Mouse (Mus musculus): ENCODE data around the gene Gm16440. TPM values are rescaled to one million over a fixed set of nuclear protein-coding genes. Genes with fewer than 3 reads are reported as not detected.
"Not testable (repeated sequence)": the region's sequence is repeated elsewhere in the genome, so short reads cannot be mapped to it uniquely, and the experiment has no call there.

Gm16440 gene
- not detected in 2 replicates for polyA plus RNA-seq (2012; rRNA removed)

GRCm38 (mm10) chr14:6390219-6390618 lies at the start of gene Gm16440:
Gm16440 (minus strand) TSS chr14:6390319.
- H3K27ac ChIP-seq (ENCODE audit: insufficient read depth, low read length); DNase-seq; H3K4me1 ChIP-seq (ENCODE audit: control insufficient read depth, insufficient read depth, low read length); H3K4me3 ChIP-seq (replicated peaks; ENCODE audit: insufficient read depth, low read depth, low read length); H3K27me3 ChIP-seq (ENCODE audit: control insufficient read depth, insufficient read depth, low read length): not testable (repeated sequence)
- 94% methylated on average over 2 of the region's 4 CpGs for WGBS

DNA sequence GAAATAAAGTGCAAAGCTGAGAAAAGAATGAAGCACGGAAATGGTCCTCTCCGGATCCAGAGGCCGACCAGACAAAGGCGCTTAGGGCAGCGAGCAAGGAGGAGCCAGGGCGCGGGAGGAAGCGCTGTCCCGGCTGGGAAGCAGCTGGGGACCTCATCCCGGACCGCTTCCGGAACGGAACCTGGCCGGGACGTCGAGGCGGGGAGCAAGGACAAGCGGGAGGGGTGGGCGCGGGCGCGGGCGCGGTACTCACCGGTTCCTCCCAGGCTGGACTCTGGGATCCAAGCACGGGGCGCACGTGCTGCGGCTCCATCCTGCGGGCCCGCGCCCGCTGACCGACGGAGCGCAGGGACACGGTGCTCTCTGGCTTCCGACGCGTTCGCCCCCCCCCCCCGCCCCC lies 36.6 kb upstream of the Gm16440 start:
- WGBS, result 17% methylated on average over 23 of the region's 42 CpGs
- not testable (repeated sequence) for H3K27me3 ChIP-seq (ENCODE audit: control insufficient read depth, insufficient read depth, low read length); H3K4me3 ChIP-seq (replicated peaks; ENCODE audit: insufficient read depth, low read depth, low read length); H3K4me1 ChIP-seq (ENCODE audit: control insufficient read depth, insufficient read depth, low read length); H3K27ac ChIP-seq (ENCODE audit: insufficient read depth, low read length)
- peak; percentile 0 to 10 for DNase-seq

- 29% methylated on average over 22 of the region's 22 CpGs for WGBS
- not testable (repeated sequence) for H3K4me3 ChIP-seq (replicated peaks; ENCODE audit: insufficient read depth, low read depth, low read length); H3K27ac ChIP-seq (ENCODE audit: insufficient read depth, low read length); H3K4me1 ChIP-seq (ENCODE audit: control insufficient read depth, insufficient read depth, low read length); H3K27me3 ChIP-seq (ENCODE audit: control insufficient read depth, insufficient read depth, low read length)
- peak in 1 of 2 experiments; percentile 7 for DNase-seq
These were observed 36.2 kb upstream of the Gm16440 start for GRCm38 (mm10) chr14:6426353-6426752.

- H3K4me3 ChIP-seq (replicated peaks; ENCODE audit: insufficient read depth, low read depth, low read length); DNase-seq; H3K27me3 ChIP-seq (ENCODE audit: control insufficient read depth, insufficient read depth, low read length); H3K4me1 ChIP-seq (ENCODE audit: control insufficient read depth, insufficient read depth, low read length); H3K27ac ChIP-seq (ENCODE audit: insufficient read depth, low read length): not testable (repeated sequence)
- WGBS, result no CpG with 5 or more reads among the region's 2 CpGs
These were observed 22.3 kb upstream of the Gm16440 start, which contains the start of gene Gm3591 for GRCm38 (mm10) chr14:6412382-6412781. Gm3591 (minus strand) TSS chr14:6412482.

DNA sequence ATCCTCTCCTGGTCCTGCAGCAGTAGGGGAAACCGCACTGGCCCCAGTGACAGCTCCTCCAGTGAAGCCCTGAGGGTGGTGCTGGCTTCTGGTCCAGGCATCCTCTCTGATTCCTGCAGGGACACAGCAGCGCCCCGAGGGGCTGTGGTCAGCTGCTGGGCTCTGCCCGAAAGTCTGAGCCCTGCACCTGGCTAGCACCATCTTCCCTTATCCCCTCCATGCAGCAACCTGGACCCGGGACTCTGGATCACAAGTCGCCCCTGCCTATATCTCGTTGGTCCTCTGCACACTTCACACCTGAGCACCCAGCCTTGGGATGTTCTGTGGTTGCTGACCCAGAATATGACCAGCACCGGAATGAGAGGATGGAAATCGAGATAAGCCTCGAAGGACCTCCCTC lies 46.5 kb downstream of the Gm16440 start, which contains the start of gene Gm3618:
TSS of gene Gm3618 (minus strand) at position 101 of the 400 bp plus-strand sequence.
- H3K27me3 ChIP-seq (ENCODE audit: control insufficient read depth, insufficient read depth, low read length); H3K4me3 ChIP-seq (replicated peaks; ENCODE audit: insufficient read depth, low read depth, low read length); H3K4me1 ChIP-seq (ENCODE audit: control insufficient read depth, insufficient read depth, low read length); H3K27ac ChIP-seq (ENCODE audit: insufficient read depth, low read length); DNase-seq: not testable (repeated sequence)
- no CpG with 5 or more reads among the region's 10 CpGs for WGBS

Other genes starting within 250 kb of the Gm16440 start
- not detected in 2 replicates for gene Gm21560, start 171.0 kb downstream of the Gm16440 start, polyA plus RNA-seq (2012; rRNA removed)
- gene Gm3411, start 103.1 kb downstream of the Gm16440 start, polyA plus RNA-seq (2012; rRNA removed), result 0.32 and 0.33 TPM in 2 replicates
- not detected in 2 replicates for gene Gm21103, start 85.5 kb downstream of the Gm16440 start, polyA plus RNA-seq (2012; rRNA removed)
- not detected in 2 replicates for gene Gm3618, start 46.6 kb downstream of the Gm16440 start, polyA plus RNA-seq (2012; rRNA removed)
- gene Gm3591, start 22.2 kb upstream of the Gm16440 start, polyA plus RNA-seq (2012; rRNA removed), result 0.17 and 0.52 TPM in 2 replicates
- gene Gm3594, start 54.3 kb upstream of the Gm16440 start, polyA plus RNA-seq (2012; rRNA removed), result not detected in 2 replicates
- not detected in 2 replicates for gene Gm8356, start 147.0 kb upstream of the Gm16440 start, polyA plus RNA-seq (2012; rRNA removed)
- gene Gm3629, start 200.3 kb upstream of the Gm16440 start, polyA plus RNA-seq (2012; rRNA removed), result 0.25 and 0.47 TPM in 2 replicates
- 0.90 and 1.1 TPM in 2 replicates for gene Gm3460, start 232.1 kb upstream of the Gm16440 start, polyA plus RNA-seq (2012; rRNA removed)